Mouse (Mus musculus) forebrain, embryonic 14.5 days (tissue): ENCODE data around the gene Slc6a19. TPM values are rescaled to one million over a fixed set of nuclear protein-coding genes. Genes with fewer than 3 reads are reported as not detected.

ENCODE experiments used
- ATAC-seq: fragments of 200-750 bp; cut with Nextera tagmentation; 2 replicates; pipeline ENCODE4 v1.8.0; 2017; ENCODE audit warnings: mild to moderate bottlenecking, moderate library complexity
- DNase-seq: peaks from one replicate; pipeline ENCODE4 v3.0.0-alpha.2; 2015; ENCODE audit warnings: low spot score
- H3K27ac ChIP-seq: fragments of 300-500 bp; sonication (generic); 2 replicates; pipeline ENCODE4 v1.5.1; 2014; ENCODE audit warnings: low read depth, mild to moderate bottlenecking, control low read depth, low read length, moderate library complexity
- H3K27me3 ChIP-seq: fragments of 300-500 bp; sonication (generic); replicated peaks from 2 replicates; pipeline ENCODE4 v1.6.1; 2014; ENCODE audit warnings: low read length, control low read depth, mixed read lengths; ENCODE audit not compliant: control insufficient read depth, insufficient read depth
- H3K36me3 ChIP-seq: fragments of 300-500 bp; sonication (generic); 2 replicates; pipeline ENCODE4 v1.6.1; 2014; ENCODE audit warnings: low read length, control low read depth; ENCODE audit not compliant: control insufficient read depth, insufficient read depth
- H3K4me1 ChIP-seq: fragments of 300-500 bp; sonication (generic); 2 replicates; pipeline ENCODE4 v1.6.1; 2014; ENCODE audit warnings: antibody characterized with exemption, low read length, control low read depth; ENCODE audit not compliant: control insufficient read depth, insufficient read depth
- H3K4me2 ChIP-seq: fragments of 300-500 bp; sonication (generic); 2 replicates; pipeline ENCODE4 v1.6.1; 2014; ENCODE audit warnings: mild to moderate bottlenecking, control low read depth, low read length
- H3K4me3 ChIP-seq: fragments of 300-500 bp; sonication (generic); 2 replicates; pipeline ENCODE4 v1.5.1; 2014; ENCODE audit warnings: low read depth, low read length, control low read depth
- H3K9ac ChIP-seq: fragments of 300-500 bp; sonication (generic); 2 replicates; pipeline ENCODE4 v1.6.1; 2014; ENCODE audit warnings: mild to moderate bottlenecking, low read length, control low read depth, moderate library complexity
- H3K9me3 ChIP-seq: fragments of 300-500 bp; sonication (generic); replicated peaks from 2 replicates; pipeline ENCODE4 v1.6.1; 2016; ENCODE audit warnings: low read length, control low read depth, mixed read lengths; ENCODE audit not compliant: control insufficient read depth
- WGBS: fragments of 180-500 bp; shearing (Covaris S2); extraction: QIAGEN DNeasy Blood & Tissue Kit; methylation state at CpG from one replicate; pipeline ENCODE4 v1.1.7; 2014; 5-methylcytosine and 5-hydroxymethylcytosine counted together
- polyA plus RNA-seq: library from polyadenylated mRNA; unstranded; fragments of >200 nt; fragmentation: Nextera tagmentation; extraction: Ambion mirVana; gene quantifications from 2 replicates; pipeline ENCODE4 v1.2.1, GENCODE M21; 2014

The Slc6a19 gene
- polyA plus RNA-seq, 1 experiment from 2014 or later = 0.41 TPM

DNA sequence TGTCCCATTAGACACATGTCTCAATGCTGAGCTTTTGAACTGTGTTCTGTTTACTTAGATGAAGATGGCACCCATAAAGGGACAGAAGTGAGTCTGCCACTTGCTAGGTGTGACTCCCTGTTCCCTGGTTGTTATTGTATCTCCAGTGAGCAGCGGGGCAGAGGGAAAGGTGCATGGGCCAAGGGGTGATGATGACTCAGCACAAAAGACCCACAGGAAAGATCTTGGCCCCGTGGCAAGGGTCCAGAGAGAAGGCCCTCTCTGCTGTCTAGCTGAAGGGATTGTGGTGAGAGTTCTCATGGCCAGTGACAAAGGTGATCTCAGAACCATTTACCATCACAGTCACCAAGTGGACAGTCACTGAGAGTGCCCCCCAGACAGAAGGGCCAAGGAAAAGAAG lies 31.3 kb upstream of the Slc6a19 start:
- Histone ChIP-seq H3K4me1 (0 out of 2 replicates have a peak, but pooled peaks cover 3% of the 10 kb centered on the region), H3K4me2 (no peak overlapping the region), H3K9ac (no peak overlapping the region), H3K4me3 (no peak overlapping the region), H3K36me3 (no peaks in the 10 kb centered on the region), H3K9me3 (no peaks in the 10 kb centered on the region), H3K27ac (no peak overlapping the region), H3K27me3 (peaks cover 10% of the 10 kb centered on the region; the same call in 1 of the 2 replicates)
- ATAC-seq (no peak), DNase-seq (no peak)
- 76% methylated on average over 2 of the region's 2 CpGs for WGBS

DNA sequence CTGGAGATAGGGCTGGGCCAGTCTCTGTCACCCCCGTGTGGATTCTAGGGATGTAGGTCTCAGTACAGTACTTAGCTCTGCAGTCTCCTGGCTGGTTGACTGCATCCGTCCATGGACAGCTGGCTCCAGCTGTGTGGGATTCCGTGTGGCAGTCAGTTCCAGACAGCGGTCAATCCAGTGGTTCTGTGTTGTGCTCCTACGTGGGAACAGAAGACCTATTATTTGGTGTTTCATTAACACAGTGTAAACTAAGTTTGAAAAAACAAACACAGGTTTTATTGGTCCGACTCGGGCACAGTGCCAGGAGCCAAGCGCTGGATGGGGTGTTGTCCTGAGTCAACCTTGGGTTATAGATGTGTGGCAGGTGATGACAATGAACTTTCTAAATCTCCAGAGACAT lies 30.6 kb upstream of the Slc6a19 start:
- Histone ChIP-seq H3K9me3 (no peaks in the 10 kb centered on the region), H3K4me1 (0 out of 2 replicates have a peak, but pooled peaks cover 3% of the 10 kb centered on the region), H3K27me3 (peaks cover 10% of the 10 kb centered on the region; the same call in 1 of the 2 replicates), H3K4me3 (no peak overlapping the region), H3K36me3 (no peaks in the 10 kb centered on the region), H3K27ac (no peak overlapping the region), H3K9ac (no peak overlapping the region), H3K4me2 (no peak overlapping the region)
- WGBS = 82% methylated on average over 8 of the region's 8 CpGs
- ATAC-seq (no peak), DNase-seq (no peak)

DNA sequence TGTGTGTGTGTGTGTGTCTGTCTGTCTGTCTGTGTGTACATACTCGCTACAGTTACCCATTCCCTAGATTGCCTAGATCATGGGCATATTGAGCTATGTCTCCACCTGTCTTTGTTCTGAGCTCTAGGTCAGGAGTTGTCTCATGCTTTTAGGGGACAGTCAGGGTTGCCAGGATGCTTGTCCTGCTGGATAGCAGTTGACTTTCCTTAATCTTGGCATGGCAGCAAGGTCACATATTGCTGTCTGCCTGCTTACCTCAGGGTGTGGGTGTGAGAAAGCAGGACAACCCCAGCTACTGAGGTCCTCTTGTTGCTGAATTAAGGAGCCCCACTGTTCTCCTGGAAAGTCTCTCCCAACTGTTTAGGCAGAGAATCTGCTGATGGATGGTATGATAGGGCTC lies 29.7 kb upstream of the Slc6a19 start:
- no peak overlapping the region for H3K27ac ChIP-seq
- WGBS = 86% methylated on average over 1 of the region's 1 CpGs
- H3K4me2 ChIP-seq = no peak overlapping the region
- H3K27me3 ChIP-seq = peaks cover 10% of the 10 kb centered on the region; the same call in 1 of the 2 replicates
- ATAC-seq (no peak), DNase-seq (no peak)
- H3K36me3 ChIP-seq = no peaks in the 10 kb centered on the region
- H3K9me3 ChIP-seq = no peaks in the 10 kb centered on the region
- no peak overlapping the region for H3K9ac ChIP-seq
- 0 out of 2 replicates have a peak, but pooled peaks cover 3% of the 10 kb centered on the region for H3K4me1 ChIP-seq
- H3K4me3 ChIP-seq = no peak overlapping the region

DNA sequence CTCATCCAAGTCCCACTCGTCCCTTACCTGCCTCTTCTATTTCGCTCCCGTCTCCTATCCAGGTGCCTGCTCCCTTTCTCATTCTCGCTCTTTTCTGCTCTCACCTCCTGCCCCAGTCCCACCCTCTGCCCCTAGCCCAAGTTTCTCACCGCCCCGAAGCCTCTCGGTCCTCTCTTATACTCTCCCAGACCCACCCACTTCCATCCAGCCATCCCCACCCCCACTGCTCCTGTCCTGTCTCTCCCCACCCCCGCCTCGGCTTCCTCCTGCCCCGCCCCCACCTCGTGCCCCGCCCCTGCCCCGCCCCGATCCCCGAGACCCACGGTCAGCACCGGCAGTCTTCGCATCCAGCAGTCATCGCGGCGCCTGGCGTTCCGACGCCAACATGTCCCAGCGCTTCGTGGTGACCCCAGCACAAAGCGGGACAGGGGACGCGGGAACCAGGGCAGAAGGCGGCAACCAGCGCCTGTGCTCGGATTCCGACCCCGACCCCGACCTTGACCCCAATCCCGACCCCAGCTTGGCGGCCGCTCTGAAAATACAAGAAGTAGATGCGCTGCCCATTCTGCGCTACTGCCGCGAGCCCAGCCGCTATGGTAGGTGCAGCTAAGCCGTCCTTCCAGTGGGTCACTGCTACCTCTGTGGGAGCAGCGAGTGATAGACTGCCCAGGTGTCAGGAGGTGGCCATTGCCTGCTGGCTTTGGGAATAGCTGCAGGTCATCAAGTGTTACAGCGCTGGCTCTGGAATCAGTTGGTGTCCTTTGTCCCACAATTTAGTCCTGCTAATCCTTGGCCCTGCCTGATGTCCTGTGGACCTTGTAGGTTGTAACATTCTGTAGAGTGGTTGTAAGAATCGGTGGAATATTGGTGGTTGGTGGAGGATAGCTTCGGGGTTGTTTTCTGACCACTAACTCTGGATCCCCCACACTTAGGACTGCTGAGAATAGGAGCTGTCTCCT lies 28.4 kb upstream of the Slc6a19 start, which contains the start of gene Slc12a7:
Slc12a7 (plus strand) TSS at position 353 of the 959 bp plus-strand sequence.
- peak; percentile 11 for DNase-seq
- ATAC-seq = peak; percentile 59
- H3K4me2 ChIP-seq = peak within 1 kb of the TSS; percentile 56
- 0 out of 2 replicates have a peak, but pooled peaks cover 3% of the 10 kb centered on the region for H3K4me1 ChIP-seq
- no peak within 1 kb of the TSS for H3K27ac ChIP-seq
- H3K9ac ChIP-seq = peak within 1 kb of the TSS; percentile 41
- peak within 1 kb of the TSS; percentile 29 for H3K4me3 ChIP-seq
- no peaks in the 10 kb centered on the region for H3K9me3 ChIP-seq
- WGBS = 5% methylated on average over 41 of the region's 48 CpGs
- H3K27me3 ChIP-seq = peaks cover 10% of the 10 kb centered on the region; the same call in 1 of the 2 replicates
- H3K36me3 ChIP-seq = no peaks in the 10 kb centered on the region

DNA sequence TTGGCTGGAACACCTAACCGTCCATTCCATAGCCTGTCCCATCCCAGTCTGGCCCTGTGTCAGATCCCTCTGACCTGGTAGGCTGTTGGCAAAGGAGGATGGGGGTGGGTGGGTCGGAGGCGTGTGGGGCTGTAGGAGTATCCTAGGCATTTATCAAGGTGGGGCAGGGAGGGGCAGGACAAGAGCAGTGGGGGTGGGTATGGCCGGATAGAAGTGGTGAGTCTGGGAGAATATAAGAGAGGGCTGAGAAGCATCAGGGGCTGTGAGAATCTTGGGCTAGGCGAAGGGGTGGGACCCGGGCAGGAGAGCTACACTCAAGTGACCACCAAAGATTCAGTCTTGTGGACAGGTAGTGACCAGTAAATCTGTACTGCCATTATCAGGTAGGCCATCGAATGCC lies 27.6 kb upstream of the Slc6a19 start:
- H3K27ac ChIP-seq = no peak overlapping the region
- H3K4me1 ChIP-seq = 0 out of 2 replicates have a peak, but pooled peaks cover 3% of the 10 kb centered on the region
- no peaks in the 10 kb centered on the region for H3K36me3 ChIP-seq
- no peaks in the 10 kb centered on the region for H3K9me3 ChIP-seq
- peak overlapping the region; percentile 56 for H3K4me2 ChIP-seq
- H3K27me3 ChIP-seq = peaks cover 10% of the 10 kb centered on the region; the same call in 1 of the 2 replicates
- DNase-seq (no peak), ATAC-seq (peak; percentile 6; the same call in 1 of the 2 replicates)
- peak overlapping the region; percentile 41; the same call in 1 of the 2 replicates for H3K9ac ChIP-seq
- WGBS = 74% methylated on average over 7 of the region's 7 CpGs
- peak overlapping the region; percentile 29; the same call in 1 of the 2 replicates for H3K4me3 ChIP-seq

DNA sequence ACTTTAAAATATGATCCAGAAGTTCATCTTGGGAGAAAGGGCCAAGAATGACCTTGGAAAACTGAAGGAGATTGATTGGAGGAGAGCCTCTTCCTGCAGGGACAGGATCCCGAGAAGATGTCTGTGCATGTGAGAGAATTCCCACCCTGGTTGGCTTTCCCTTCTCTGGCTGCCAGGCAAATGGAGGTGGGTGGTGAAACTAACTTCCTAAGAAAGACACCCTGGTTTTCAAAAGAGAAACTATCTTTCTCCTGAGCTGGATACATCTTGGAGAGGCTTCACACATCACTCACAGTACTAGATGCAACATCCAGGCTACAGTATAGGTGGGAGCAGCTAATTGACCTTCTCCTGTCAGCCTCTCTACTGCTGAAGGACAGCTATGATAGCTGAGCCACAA lies 26.2 kb upstream of the Slc6a19 start:
- Histone ChIP-seq H3K27ac (no peak overlapping the region), H3K9me3 (no peaks in the 10 kb centered on the region), H3K4me2 (no peak overlapping the region), H3K9ac (no peak overlapping the region), H3K4me3 (no peak overlapping the region), H3K36me3 (no peaks in the 10 kb centered on the region), H3K27me3 (peaks cover 10% of the 10 kb centered on the region; the same call in 1 of the 2 replicates), H3K4me1 (0 out of 2 replicates have a peak, but pooled peaks cover 3% of the 10 kb centered on the region)
- 88% methylated on average over 1 of the region's 1 CpGs for WGBS
- DNase-seq (no peak), ATAC-seq (no peak)

DNA sequence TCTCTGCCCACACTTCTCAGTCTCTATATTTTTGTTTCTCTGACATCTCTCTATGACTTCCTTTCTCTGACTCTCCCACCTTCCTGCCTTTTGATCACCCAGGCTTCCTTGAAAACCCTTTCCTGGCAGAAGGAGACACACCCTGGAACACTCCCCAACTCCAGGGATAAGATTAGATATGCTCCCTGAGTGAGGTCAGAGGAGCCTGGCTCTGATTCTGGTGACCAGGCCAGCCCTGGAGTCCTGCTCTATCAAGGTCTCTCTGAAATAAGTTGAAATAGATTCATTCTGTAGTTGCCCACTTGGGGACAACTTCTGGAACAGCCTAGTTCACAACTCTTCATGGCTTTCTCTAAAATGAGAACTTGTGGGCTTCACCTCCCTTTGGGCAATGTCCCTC lies 24.0 kb upstream of the Slc6a19 start:
- 0 out of 2 replicates have a peak, but pooled peaks cover 7% of the 10 kb centered on the region for H3K27me3 ChIP-seq
- no peak overlapping the region for H3K27ac ChIP-seq
- H3K36me3 ChIP-seq = no peaks in the 10 kb centered on the region
- 0 out of 2 replicates have a peak, but pooled peaks cover 3% of the 10 kb centered on the region for H3K4me1 ChIP-seq
- no peak for DNase-seq
- no peak overlapping the region for H3K4me3 ChIP-seq
- H3K4me2 ChIP-seq = no peak overlapping the region
- no peak for ATAC-seq
- no peak overlapping the region for H3K9ac ChIP-seq
- no peaks in the 10 kb centered on the region for H3K9me3 ChIP-seq

DNA sequence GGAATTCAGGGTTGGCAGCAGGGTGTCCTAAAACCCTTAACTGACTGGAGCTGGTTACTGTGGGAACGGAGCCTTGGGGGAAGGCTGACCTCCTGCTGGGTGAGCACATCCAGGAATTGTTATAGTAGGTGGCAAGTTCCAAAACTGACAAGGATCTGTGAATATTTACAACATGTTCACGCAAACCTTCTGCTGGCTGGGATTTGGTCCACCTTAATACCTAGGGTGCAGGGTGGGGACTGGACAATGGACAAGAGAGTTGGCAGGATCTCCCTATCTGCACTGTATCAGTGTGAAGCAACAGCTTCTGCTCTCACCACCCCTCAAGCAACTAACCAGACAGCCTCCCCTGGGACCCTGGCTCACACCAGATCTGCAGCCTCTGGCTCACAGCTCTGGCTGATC lies 23.0 kb upstream of the Slc6a19 start:
- Histone ChIP-seq H3K4me2 (no peak overlapping the region), H3K9ac (no peak overlapping the region), H3K4me1 (0 out of 2 replicates have a peak, but pooled peaks cover 3% of the 10 kb centered on the region), H3K27ac (no peak overlapping the region), H3K36me3 (no peaks in the 10 kb centered on the region), H3K9me3 (no peaks in the 10 kb centered on the region), H3K4me3 (no peak overlapping the region), H3K27me3 (no peaks in the 10 kb centered on the region)
- ATAC-seq = no peak
- no peak for DNase-seq
- WGBS = 11% methylated on average over 2 of the region's 2 CpGs
